ENCODE assay signal across 8 mouse cellular contexts in the genomic region with DNA sequence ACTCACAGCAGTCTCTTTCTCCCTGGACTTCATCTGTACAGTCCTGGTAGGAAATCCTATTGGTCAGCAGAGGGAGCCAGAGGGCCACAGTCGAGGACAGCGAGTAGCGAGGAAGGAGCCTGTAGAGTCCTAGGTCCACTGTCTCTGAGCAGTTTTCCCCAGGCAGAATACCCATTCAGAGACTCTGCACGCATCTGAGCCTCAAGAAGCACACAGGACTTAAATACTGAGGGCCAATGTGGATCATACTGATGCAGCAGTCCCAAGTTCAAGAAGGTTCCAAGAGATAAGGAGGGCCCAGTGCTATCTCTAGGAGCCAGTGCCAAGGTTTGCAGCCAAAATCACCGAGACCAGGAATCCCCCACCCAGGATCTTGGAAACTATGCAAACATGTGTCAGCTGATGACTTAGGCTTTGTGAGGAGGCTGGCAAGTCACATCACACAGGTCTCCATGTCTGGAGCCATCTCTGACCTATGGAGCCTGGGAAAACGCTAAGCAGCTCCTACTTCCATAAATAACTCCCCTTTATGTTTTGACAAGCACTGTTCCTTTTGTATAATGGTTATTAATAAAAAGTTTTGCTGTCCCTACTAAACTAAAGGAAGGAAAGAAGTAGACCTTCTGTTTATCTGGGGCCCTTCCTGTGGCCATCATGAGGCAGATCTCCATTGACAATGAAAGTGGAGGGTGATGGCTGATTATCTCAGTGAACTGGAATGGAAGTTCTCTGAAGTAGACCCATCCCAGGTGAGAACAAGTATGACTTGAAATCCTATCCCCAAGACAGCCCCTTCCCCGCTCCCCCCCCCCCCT. TPM values are rescaled to one million over a fixed set of nuclear protein-coding genes. Genes with fewer than 3 reads are reported as not detected.
DNase-seq lines count a peak whose midpoint lies in the region; ATAC-seq lines count a peak whose summit lies in the region.

No protein-coding gene starts in this region.

- H3K4me1 ChIP-seq in hindbrain, embryonic 12.5 days: peaks cover 41% of the 10 kb centered on the region

- DNase-seq in NIH3T3 (ENCODE audit: low read depth): peak; percentile 95
- DNase-seq in cerebellum, postnatal 10 days: peak; percentile 94 to 96
- peak; percentile 58 to 77 for DNase-seq in frontal cortex, postnatal 10 days (ENCODE audit: low spot score in 2 of 2)
- DNase-seq in layer of hippocampus, postnatal 10 days (ENCODE audit: low spot score in 2 of 2): peak; percentile 86 to 88
- peak; percentile 93 for DNase-seq in lung, postnatal 10 days
- DNase-seq in ovary, postnatal 36 days (ENCODE audit: low spot score): peak; percentile 72
- DNase-seq in thymus, postnatal 25 days: peak; percentile 72

- no peaks in the 10 kb centered on the region for H3K27me3 ChIP-seq in hindbrain, embryonic 12.5 days

- H3K36me3 ChIP-seq in hindbrain, embryonic 12.5 days: peaks cover 10% of the 10 kb centered on the region

- no peak overlapping the region for H3K9ac ChIP-seq in hindbrain, embryonic 12.5 days

- no peaks in the 10 kb centered on the region for H3K9me3 ChIP-seq in hindbrain, embryonic 12.5 days (replicated peaks)

- 36% methylated on average over 7 of the region's 7 CpGs for WGBS in hindbrain, embryonic 12.5 days

- H3K4me2 ChIP-seq in hindbrain, embryonic 12.5 days (replicated peaks): no peak overlapping the region

- ATAC-seq in hindbrain, embryonic 12.5 days (ENCODE audit: low FRiP score): peak; percentile 85

- no peak overlapping the region for H3K27ac ChIP-seq in hindbrain, embryonic 12.5 days

- no peak overlapping the region for H3K4me3 ChIP-seq in hindbrain, embryonic 12.5 days

RNA-seq across cellular contexts. Expression of gene Tmcc2, which starts 23.2 kb away (rescaled TPM):
- polyA plus RNA-seq in hindbrain, embryonic 12.5 days (2016; fragmentation: Nextera tagmentation; extraction: Ambion mirVana): 36.3 and 37.8 TPM in 2 replicates
- 100 to 1,000 TPM; 171 to 181 TPM for total RNA-seq in layer of hippocampus, postnatal 10 days (2021)

RNA-seq across cellular contexts. Expression of gene Dstyk, which starts 49.5 kb away (rescaled TPM):
- polyA plus RNA-seq in hindbrain, embryonic 12.5 days (2016; fragmentation: Nextera tagmentation; extraction: Ambion mirVana): 14.3 and 14.6 TPM in 2 replicates
- total RNA-seq in layer of hippocampus, postnatal 10 days (2021): 10 to 100 TPM; 31.0 to 34.9 TPM

RNA-seq across cellular contexts. Expression of gene Nuak2, which starts 52.0 kb away (rescaled TPM):
- polyA plus RNA-seq in hindbrain, embryonic 12.5 days (2016; fragmentation: Nextera tagmentation; extraction: Ambion mirVana): 29.7 and 30.0 TPM in 2 replicates
- total RNA-seq in layer of hippocampus, postnatal 10 days (2021): 1 to 10 TPM; 3.1 TPM
